Mouse (Mus musculus) heart, adult 2 months (tissue): ENCODE results near the gene Tmem179.

ENCODE experiments used
- CTCF ChIP-seq: fragments of 200-600 bp; IDR thresholded peaks from 2 replicates; pipeline ENCODE4 v1.8.1; 2022; ENCODE audit warnings: antibody characterized with exemption, mild to moderate bottlenecking, moderate library complexity
- POLR2A ChIP-seq: fragments of 200-500 bp; IDR thresholded peaks from 2 replicates; pipeline ENCODE4 v1.6.1; 2011; ENCODE audit warnings: mild to moderate bottlenecking, low read depth, low read length, control low read depth; ENCODE audit not compliant: insufficient read depth

GRCm38 (mm10) chr12:112552520-112552919, 36.0 kb upstream of the Tmem179 start:
- no peak for TF ChIP-seq CTCF
- TF ChIP-seq POLR2A, result no peak
